Mouse (Mus musculus): ENCODE measurements around the gene Mgrn1. TPM values are rescaled to one million over a fixed set of nuclear protein-coding genes. Genes with fewer than 3 reads are reported as not detected.

Mgrn1 gene
- total RNA-seq (2014; rRNA removed) (199 and 221 TPM in 2 replicates), polyA plus RNA-seq (2015; fragmentation: Nextera tagmentation; extraction: Ambion mirVana) (117 and 127 TPM in 2 replicates)

DNA sequence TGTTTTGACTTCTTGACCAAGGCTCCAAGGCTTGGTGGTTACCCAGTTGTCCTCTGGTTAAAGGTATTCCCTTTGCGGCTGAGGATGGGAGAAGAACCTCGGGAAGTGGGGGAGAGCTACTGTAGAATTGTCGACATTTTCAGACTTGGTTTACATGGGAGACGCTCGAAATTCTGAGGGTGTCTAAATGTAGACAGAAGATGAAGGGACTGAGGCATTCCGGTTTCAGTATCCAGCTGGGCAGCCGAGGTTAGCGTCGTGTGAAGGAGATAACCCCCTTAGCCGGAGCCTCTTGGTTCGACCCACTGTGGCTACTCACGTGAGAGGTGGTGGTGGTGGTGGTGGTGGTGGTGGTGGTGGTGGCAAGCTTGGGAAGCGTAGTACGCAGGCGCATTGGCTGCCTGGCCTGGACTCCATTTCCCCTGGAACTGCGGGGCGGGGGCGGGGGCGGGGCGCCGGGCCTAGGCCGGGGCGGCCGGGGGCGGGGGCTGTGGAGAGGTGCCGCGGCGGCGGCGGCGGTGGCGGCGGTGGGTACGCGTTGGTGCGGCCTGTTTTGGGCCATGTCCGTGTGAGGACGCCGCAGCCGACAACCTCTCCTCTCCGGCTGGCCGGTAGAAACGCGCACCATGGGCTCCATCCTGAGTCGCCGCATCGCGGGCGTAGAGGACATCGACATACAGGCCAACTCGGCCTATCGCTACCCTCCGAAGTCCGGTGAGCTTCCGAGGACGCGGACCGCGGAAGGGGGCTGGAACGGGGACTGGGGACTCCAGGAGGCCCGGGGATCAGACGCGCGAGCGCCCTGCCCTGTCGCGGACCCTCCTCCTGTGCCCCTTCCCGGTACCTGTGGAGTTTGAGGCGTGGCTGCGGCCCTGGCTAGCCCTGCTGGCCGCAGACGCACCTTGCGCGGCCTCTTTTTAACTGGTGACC is at the start of gene Mgrn1:
Gene Mgrn1, plus strand, starts transcription at position 490 of the 930 bp plus-strand sequence.
- H3K4me3 ChIP-seq (ENCODE audit: low read depth, low read length), result peak within 1 kb of the TSS; percentile 80
- peak within 1 kb of the TSS; percentile 64 for H3K4me2 ChIP-seq (ENCODE audit: low read depth, low read length, poor library complexity, severe bottlenecking)
- ATAC-seq (ENCODE audit: low FRiP score) (peak; percentile 88), DNase-seq (ENCODE audit: low spot score) (peak; percentile 96)
- no peaks in the 10 kb centered on the region for H3K9me3 ChIP-seq (ENCODE audit: low read length)
- no peaks in the 10 kb centered on the region for H3K27me3 ChIP-seq (ENCODE audit: insufficient read depth, low read length)
- H3K36me3 ChIP-seq (ENCODE audit: insufficient read depth, low read length), result no peaks in the 10 kb centered on the region
- TF ChIP-seq CTCF (IDR thresholded peaks at IDR 0.05), result no peak
- H3K9ac ChIP-seq (replicated peaks; ENCODE audit: low read length, poor library complexity, severe bottlenecking), result peak within 1 kb of the TSS; percentile 91
- H3K4me1 ChIP-seq (ENCODE audit: insufficient read depth, low read length), result peaks cover 19% of the 10 kb centered on the region; the same call in 1 of the 2 replicates
- peak within 1 kb of the TSS; percentile 92 for H3K27ac ChIP-seq (ENCODE audit: low read depth, low read length)
- WGBS, result under 1% methylated on average over 56 of the region's 74 CpGs

- ATAC-seq (ENCODE audit: low FRiP score) (no peak), DNase-seq (ENCODE audit: low spot score) (no peak)
- Histone ChIP-seq H3K4me3 (ENCODE audit: low read depth, low read length) (no peak overlapping the region), H3K9me3 (ENCODE audit: low read length) (no peaks in the 10 kb centered on the region), H3K36me3 (ENCODE audit: insufficient read depth, low read length) (no peaks in the 10 kb centered on the region), H3K4me1 (ENCODE audit: insufficient read depth, low read length) (no peaks in the 10 kb centered on the region), H3K9ac (replicated peaks; ENCODE audit: low read length, poor library complexity, severe bottlenecking) (no peak overlapping the region), H3K27ac (ENCODE audit: low read depth, low read length) (no peak overlapping the region), H3K27me3 (ENCODE audit: insufficient read depth, low read length) (no peaks in the 10 kb centered on the region), H3K4me2 (ENCODE audit: low read depth, low read length, poor library complexity, severe bottlenecking) (no peak overlapping the region)
- TF ChIP-seq CTCF (IDR thresholded peaks at IDR 0.05), result no peak
- 79% methylated on average over 3 of the region's 3 CpGs for WGBS
Measured at GRCm38 (mm10) chr16:4837631-4838030, 48.4 kb upstream of the Mgrn1 start.

DNA sequence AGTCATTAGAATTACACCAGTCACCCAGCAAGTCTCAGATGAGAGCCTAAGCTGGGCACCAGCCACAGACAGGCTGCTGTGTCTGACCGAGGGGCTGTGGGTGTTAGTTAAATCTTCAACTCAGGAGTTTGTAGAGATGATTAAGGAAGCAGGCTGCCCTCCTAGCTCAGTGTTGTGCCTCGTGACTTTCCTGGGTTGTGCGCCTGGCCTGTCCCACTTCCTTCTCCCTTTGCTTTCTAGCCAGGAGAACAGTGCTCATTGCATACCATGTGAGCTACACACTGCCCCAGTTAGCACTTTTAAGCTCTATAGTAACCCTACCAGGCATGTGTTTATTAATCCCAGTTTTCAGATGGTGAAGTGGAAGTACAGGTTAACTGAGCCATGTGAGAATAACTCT is 46.5 kb upstream of the Mgrn1 start:
- no peak overlapping the region for H3K27ac ChIP-seq (ENCODE audit: low read depth, low read length)
- no peaks in the 10 kb centered on the region for H3K36me3 ChIP-seq (ENCODE audit: insufficient read depth, low read length)
- no peak overlapping the region for H3K9ac ChIP-seq (replicated peaks; ENCODE audit: low read length, poor library complexity, severe bottlenecking)
- DNase-seq (ENCODE audit: low spot score) (no peak), ATAC-seq (ENCODE audit: low FRiP score) (no peak)
- no peak overlapping the region for H3K4me2 ChIP-seq (ENCODE audit: low read depth, low read length, poor library complexity, severe bottlenecking)
- H3K9me3 ChIP-seq (ENCODE audit: low read length), result no peaks in the 10 kb centered on the region
- 78% methylated on average over 3 of the region's 3 CpGs for WGBS
- TF ChIP-seq CTCF (IDR thresholded peaks at IDR 0.05), result no peak
- no peaks in the 10 kb centered on the region for H3K4me1 ChIP-seq (ENCODE audit: insufficient read depth, low read length)
- no peak overlapping the region for H3K4me3 ChIP-seq (ENCODE audit: low read depth, low read length)
- H3K27me3 ChIP-seq (ENCODE audit: insufficient read depth, low read length), result no peaks in the 10 kb centered on the region

DNA sequence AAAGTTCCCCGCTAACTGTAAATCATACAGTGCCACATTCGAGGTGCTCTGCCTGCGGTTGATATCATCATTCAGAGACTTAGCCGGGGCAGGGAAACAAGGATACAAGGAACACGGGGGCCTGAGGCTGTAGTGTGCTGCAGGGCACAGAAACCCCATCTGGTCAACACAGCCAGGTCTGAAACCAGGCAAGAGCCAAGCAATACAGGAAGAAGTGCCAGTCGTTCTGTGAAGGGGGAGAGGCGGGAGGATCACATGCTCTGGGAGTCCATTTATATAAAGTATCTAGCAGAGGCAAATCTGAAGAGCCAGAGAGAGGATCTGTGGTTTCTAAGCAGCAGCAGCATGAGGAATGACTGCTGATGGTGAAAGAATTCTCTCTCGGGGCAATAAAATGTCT is 45.8 kb upstream of the Mgrn1 start:
- WGBS, result 83% methylated on average over 8 of the region's 8 CpGs
- no peak overlapping the region for H3K9ac ChIP-seq (replicated peaks; ENCODE audit: low read length, poor library complexity, severe bottlenecking)
- DNase-seq (ENCODE audit: low spot score) (no peak), ATAC-seq (ENCODE audit: low FRiP score) (no peak)
- TF ChIP-seq CTCF (IDR thresholded peaks at IDR 0.05), result no peak
- H3K27me3 ChIP-seq (ENCODE audit: insufficient read depth, low read length), result no peaks in the 10 kb centered on the region
- H3K9me3 ChIP-seq (ENCODE audit: low read length), result no peaks in the 10 kb centered on the region
- no peak overlapping the region for H3K27ac ChIP-seq (ENCODE audit: low read depth, low read length)
- H3K4me3 ChIP-seq (ENCODE audit: low read depth, low read length), result no peak overlapping the region
- no peaks in the 10 kb centered on the region for H3K4me1 ChIP-seq (ENCODE audit: insufficient read depth, low read length)
- H3K36me3 ChIP-seq (ENCODE audit: insufficient read depth, low read length), result no peaks in the 10 kb centered on the region
- no peak overlapping the region for H3K4me2 ChIP-seq (ENCODE audit: low read depth, low read length, poor library complexity, severe bottlenecking)

DNA sequence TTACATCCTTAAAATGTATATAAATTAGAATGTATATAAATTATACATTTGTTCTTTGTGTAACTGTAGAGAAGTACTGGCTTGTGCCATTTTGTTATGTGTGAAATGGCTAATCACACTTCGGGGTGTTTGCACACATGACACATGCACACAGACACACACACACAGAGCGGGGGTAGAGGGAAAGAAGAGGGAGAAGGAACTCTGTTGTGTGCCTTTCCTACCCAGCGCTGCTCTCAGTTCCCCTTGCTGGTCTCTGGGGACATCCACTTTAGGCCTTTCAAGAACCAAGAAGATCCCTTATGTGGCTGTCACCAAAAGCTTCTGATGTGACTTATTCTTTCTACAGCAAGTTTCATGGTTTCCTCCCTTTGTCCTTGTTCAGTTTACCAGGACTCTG is 39.0 kb upstream of the Mgrn1 start:
- H3K27ac ChIP-seq (ENCODE audit: low read depth, low read length), result no peak overlapping the region
- no peak for ATAC-seq (ENCODE audit: low FRiP score)
- TF ChIP-seq CTCF (IDR thresholded peaks at IDR 0.05), result no peak
- no peaks in the 10 kb centered on the region for H3K27me3 ChIP-seq (ENCODE audit: insufficient read depth, low read length)
- no peaks in the 10 kb centered on the region for H3K9me3 ChIP-seq (ENCODE audit: low read length)
- H3K36me3 ChIP-seq (ENCODE audit: insufficient read depth, low read length), result no peaks in the 10 kb centered on the region
- no peaks in the 10 kb centered on the region for H3K4me1 ChIP-seq (ENCODE audit: insufficient read depth, low read length)
- H3K9ac ChIP-seq (replicated peaks; ENCODE audit: low read length, poor library complexity, severe bottlenecking), result no peak overlapping the region
- DNase-seq (ENCODE audit: low spot score), result no peak
- H3K4me2 ChIP-seq (ENCODE audit: low read depth, low read length, poor library complexity, severe bottlenecking), result no peak overlapping the region
- H3K4me3 ChIP-seq (ENCODE audit: low read depth, low read length), result no peak overlapping the region
- 87% methylated on average over 3 of the region's 3 CpGs for WGBS

- TF ChIP-seq CTCF (IDR thresholded peaks at IDR 0.05), result no peak
- Histone ChIP-seq H3K27me3 (ENCODE audit: insufficient read depth, low read length) (no peaks in the 10 kb centered on the region), H3K4me3 (ENCODE audit: low read depth, low read length) (no peak overlapping the region), H3K4me2 (ENCODE audit: low read depth, low read length, poor library complexity, severe bottlenecking) (no peak overlapping the region), H3K9me3 (ENCODE audit: low read length) (no peaks in the 10 kb centered on the region), H3K9ac (replicated peaks; ENCODE audit: low read length, poor library complexity, severe bottlenecking) (no peak overlapping the region), H3K4me1 (ENCODE audit: insufficient read depth, low read length) (no peaks in the 10 kb centered on the region), H3K27ac (ENCODE audit: low read depth, low read length) (no peak overlapping the region), H3K36me3 (ENCODE audit: insufficient read depth, low read length) (no peaks in the 10 kb centered on the region)
- ATAC-seq (ENCODE audit: low FRiP score) (no peak), DNase-seq (ENCODE audit: low spot score) (no peak)
- WGBS, result 76% methylated on average over 2 of the region's 2 CpGs
Measured at GRCm38 (mm10) chr16:4848090-4848489, 38.0 kb upstream of the Mgrn1 start.
